Mouse (Mus musculus): ENCODE measurements around the gene Plch2. TPM values are rescaled to one million over a fixed set of nuclear protein-coding genes. Genes with fewer than 3 reads are reported as not detected.

The Plch2 gene
- polyA plus RNA-seq, 1 experiment from 2014 or later: 0.30 TPM

- Histone ChIP-seq H3K4me1 (ENCODE audit: control insufficient read depth, insufficient read depth, low read length) (peaks cover 35% of the 10 kb centered on the region), H3K9me3 (replicated peaks; ENCODE audit: control insufficient read depth, low read length) (no peaks in the 10 kb centered on the region), H3K36me3 (ENCODE audit: control insufficient read depth, insufficient read depth, low read length) (no peaks in the 10 kb centered on the region), H3K9ac (ENCODE audit: low read depth, low read length) (no peak overlapping the region), H3K4me3 (ENCODE audit: low read depth, low read length) (peak overlapping the region; percentile 42), H3K4me2 (peak overlapping the region; percentile 84), H3K27me3 (ENCODE audit: control insufficient read depth, insufficient read depth, low read length) (peaks cover 85% of the 10 kb centered on the region), H3K27ac (ENCODE audit: low read depth, low read length) (no peak overlapping the region)
- no peak for ATAC-seq (replicated peaks; ENCODE audit: insufficient number of reproducible peaks, low FRiP score, low TSS enrichment)
- 19% methylated on average over 20 of the region's 20 CpGs for WGBS (ENCODE audit: insufficient replicate concordance)
These were observed 96.4 kb downstream of the Plch2 start for GRCm38 (mm10) chr4:154960021-154960689.

DNA sequence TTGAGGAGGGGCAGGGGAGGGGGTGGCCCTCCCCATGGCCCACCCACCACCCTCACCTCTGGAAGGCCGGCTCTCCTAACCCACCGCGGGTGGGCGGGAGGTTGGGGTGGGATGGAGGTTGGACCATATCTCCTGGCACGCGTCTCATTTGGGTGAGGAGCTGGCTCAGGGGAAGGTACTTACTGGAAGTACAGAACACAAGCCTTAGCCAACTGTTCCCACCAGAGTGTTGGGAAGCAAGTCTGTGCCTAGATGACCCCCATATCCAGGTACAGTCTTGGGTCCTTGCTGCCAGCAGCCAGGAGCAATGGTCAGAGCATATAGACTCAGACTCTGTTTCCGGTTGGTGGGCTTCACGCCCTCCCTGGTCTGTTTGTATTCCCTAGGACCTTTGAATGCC lies 98.0 kb downstream of the Plch2 start:
- H3K27me3 ChIP-seq (ENCODE audit: control insufficient read depth, insufficient read depth, low read length): peaks cover 98% of the 10 kb centered on the region
- 11% methylated on average over 8 of the region's 8 CpGs for WGBS (ENCODE audit: insufficient replicate concordance)
- no peak for ATAC-seq (replicated peaks; ENCODE audit: insufficient number of reproducible peaks, low FRiP score, low TSS enrichment)
- H3K4me3 ChIP-seq (ENCODE audit: low read depth, low read length): no peak overlapping the region
- H3K36me3 ChIP-seq (ENCODE audit: control insufficient read depth, insufficient read depth, low read length): no peaks in the 10 kb centered on the region
- H3K9me3 ChIP-seq (replicated peaks; ENCODE audit: control insufficient read depth, low read length): no peaks in the 10 kb centered on the region
- H3K4me2 ChIP-seq: peak overlapping the region; percentile 49; the same call in 1 of the 2 replicates
- no peak overlapping the region for H3K9ac ChIP-seq (ENCODE audit: low read depth, low read length)
- H3K27ac ChIP-seq (ENCODE audit: low read depth, low read length): no peak overlapping the region
- peaks cover 30% of the 10 kb centered on the region for H3K4me1 ChIP-seq (ENCODE audit: control insufficient read depth, insufficient read depth, low read length)

DNA sequence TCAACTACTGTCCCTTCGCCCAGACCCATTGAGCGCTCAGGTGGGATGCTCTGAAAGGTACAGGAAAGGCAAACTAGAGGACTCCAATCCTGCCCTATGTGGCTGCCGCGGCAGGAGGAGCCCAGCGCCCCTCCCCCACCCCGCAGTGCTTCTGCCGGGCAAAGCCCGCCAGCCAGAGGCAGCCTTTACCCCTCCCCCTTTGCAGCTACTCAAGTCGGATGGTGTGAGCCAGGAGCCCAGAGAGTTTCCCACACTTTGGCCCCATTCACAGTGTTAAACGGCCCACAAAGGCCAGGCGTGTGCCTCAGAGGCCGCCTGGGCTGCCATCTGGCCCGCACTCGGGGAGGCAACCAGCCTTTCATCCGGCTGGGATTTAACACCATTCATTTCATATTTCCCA lies 98.4 kb downstream of the Plch2 start:
- no peak overlapping the region for H3K27ac ChIP-seq (ENCODE audit: low read depth, low read length)
- no peaks in the 10 kb centered on the region for H3K9me3 ChIP-seq (replicated peaks; ENCODE audit: control insufficient read depth, low read length)
- H3K36me3 ChIP-seq (ENCODE audit: control insufficient read depth, insufficient read depth, low read length): no peaks in the 10 kb centered on the region
- no peak for ATAC-seq (replicated peaks; ENCODE audit: insufficient number of reproducible peaks, low FRiP score, low TSS enrichment)
- peaks cover 98% of the 10 kb centered on the region for H3K27me3 ChIP-seq (ENCODE audit: control insufficient read depth, insufficient read depth, low read length)
- H3K4me3 ChIP-seq (ENCODE audit: low read depth, low read length): peak overlapping the region; percentile 28
- under 1% methylated on average over 15 of the region's 15 CpGs for WGBS (ENCODE audit: insufficient replicate concordance)
- peaks cover 26% of the 10 kb centered on the region for H3K4me1 ChIP-seq (ENCODE audit: control insufficient read depth, insufficient read depth, low read length)
- peak overlapping the region; percentile 49 for H3K4me2 ChIP-seq
- no peak overlapping the region for H3K9ac ChIP-seq (ENCODE audit: low read depth, low read length)

- no peak overlapping the region for H3K4me2 ChIP-seq
- no peak overlapping the region for H3K9ac ChIP-seq (ENCODE audit: low read depth, low read length)
- no peak for ATAC-seq (replicated peaks; ENCODE audit: insufficient number of reproducible peaks, low FRiP score, low TSS enrichment)
- peaks cover 23% of the 10 kb centered on the region for H3K4me1 ChIP-seq (ENCODE audit: control insufficient read depth, insufficient read depth, low read length)
- WGBS (ENCODE audit: insufficient replicate concordance): 44% methylated on average over 13 of the region's 13 CpGs
- H3K9me3 ChIP-seq (replicated peaks; ENCODE audit: control insufficient read depth, low read length): no peaks in the 10 kb centered on the region
- no peak overlapping the region for H3K4me3 ChIP-seq (ENCODE audit: low read depth, low read length)
- H3K27ac ChIP-seq (ENCODE audit: low read depth, low read length): no peak overlapping the region
- H3K36me3 ChIP-seq (ENCODE audit: control insufficient read depth, insufficient read depth, low read length): no peaks in the 10 kb centered on the region
- H3K27me3 ChIP-seq (ENCODE audit: control insufficient read depth, insufficient read depth, low read length): peaks cover 98% of the 10 kb centered on the region
These were observed 99.1 kb downstream of the Plch2 start for GRCm38 (mm10) chr4:154957289-154957993.

- no peak overlapping the region for H3K9ac ChIP-seq (ENCODE audit: low read depth, low read length)
- no peak for ATAC-seq (replicated peaks; ENCODE audit: insufficient number of reproducible peaks, low FRiP score, low TSS enrichment)
- H3K36me3 ChIP-seq (ENCODE audit: control insufficient read depth, insufficient read depth, low read length): no peaks in the 10 kb centered on the region
- peaks cover 22% of the 10 kb centered on the region for H3K4me1 ChIP-seq (ENCODE audit: control insufficient read depth, insufficient read depth, low read length)
- H3K4me3 ChIP-seq (ENCODE audit: low read depth, low read length): no peak overlapping the region
- 31% methylated on average over 9 of the region's 9 CpGs for WGBS (ENCODE audit: insufficient replicate concordance)
- H3K9me3 ChIP-seq (replicated peaks; ENCODE audit: control insufficient read depth, low read length): no peaks in the 10 kb centered on the region
- H3K27me3 ChIP-seq (ENCODE audit: control insufficient read depth, insufficient read depth, low read length): peaks cover 98% of the 10 kb centered on the region
- no peak overlapping the region for H3K27ac ChIP-seq (ENCODE audit: low read depth, low read length)
- no peak overlapping the region for H3K4me2 ChIP-seq
These were observed 100.0 kb downstream of the Plch2 start for GRCm38 (mm10) chr4:154956604-154957003.

DNA sequence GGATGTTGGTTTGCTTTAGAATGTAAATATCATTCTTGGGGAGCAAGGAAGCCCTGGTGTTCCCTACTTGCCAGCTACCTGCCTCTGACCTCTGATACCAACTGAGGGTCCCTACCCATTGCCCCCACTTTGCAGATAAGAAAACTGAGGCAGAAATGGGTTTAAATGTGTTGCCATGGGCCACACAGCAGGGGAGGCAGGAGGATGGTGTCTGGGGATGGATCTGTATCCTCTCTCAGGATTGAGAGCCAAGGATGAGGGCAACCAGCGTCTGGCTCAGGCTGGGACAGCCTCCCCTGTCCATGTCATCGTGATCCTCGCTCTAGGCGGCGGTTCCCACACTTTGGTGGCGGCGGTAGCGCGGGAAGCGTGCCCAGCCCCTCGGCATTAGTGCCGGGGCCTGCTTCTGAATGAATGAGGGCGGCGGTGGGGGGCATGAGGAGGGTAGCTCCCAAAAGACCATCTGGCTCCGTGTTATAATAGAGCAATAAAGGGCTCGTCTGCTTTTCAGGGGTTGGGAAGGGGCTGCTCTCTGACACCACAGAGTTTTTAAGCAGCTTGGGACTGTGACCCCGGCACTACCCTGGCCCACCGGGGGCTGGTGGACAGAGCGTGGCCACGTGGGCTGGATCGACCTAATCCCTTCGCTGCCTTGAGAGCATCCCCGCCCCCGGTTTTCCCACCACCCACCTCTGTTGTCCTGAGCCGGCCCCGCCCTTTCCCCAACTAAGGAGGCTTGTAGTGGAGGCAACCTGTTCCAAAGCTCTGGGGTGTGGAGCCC lies 103.9 kb downstream of the Plch2 start:
- peaks cover 92% of the 10 kb centered on the region for H3K27me3 ChIP-seq (ENCODE audit: control insufficient read depth, insufficient read depth, low read length)
- no peak overlapping the region for H3K27ac ChIP-seq (ENCODE audit: low read depth, low read length)
- no peak overlapping the region for H3K4me2 ChIP-seq
- H3K4me3 ChIP-seq (ENCODE audit: low read depth, low read length): no peak overlapping the region
- no peak for ATAC-seq (replicated peaks; ENCODE audit: insufficient number of reproducible peaks, low FRiP score, low TSS enrichment)
- WGBS (ENCODE audit: insufficient replicate concordance): 3% methylated on average over 26 of the region's 26 CpGs
- no peaks in the 10 kb centered on the region for H3K4me1 ChIP-seq (ENCODE audit: control insufficient read depth, insufficient read depth, low read length)
- no peak overlapping the region for H3K9ac ChIP-seq (ENCODE audit: low read depth, low read length)
- H3K9me3 ChIP-seq (replicated peaks; ENCODE audit: control insufficient read depth, low read length): no peaks in the 10 kb centered on the region
- no peaks in the 10 kb centered on the region for H3K36me3 ChIP-seq (ENCODE audit: control insufficient read depth, insufficient read depth, low read length)

DNA sequence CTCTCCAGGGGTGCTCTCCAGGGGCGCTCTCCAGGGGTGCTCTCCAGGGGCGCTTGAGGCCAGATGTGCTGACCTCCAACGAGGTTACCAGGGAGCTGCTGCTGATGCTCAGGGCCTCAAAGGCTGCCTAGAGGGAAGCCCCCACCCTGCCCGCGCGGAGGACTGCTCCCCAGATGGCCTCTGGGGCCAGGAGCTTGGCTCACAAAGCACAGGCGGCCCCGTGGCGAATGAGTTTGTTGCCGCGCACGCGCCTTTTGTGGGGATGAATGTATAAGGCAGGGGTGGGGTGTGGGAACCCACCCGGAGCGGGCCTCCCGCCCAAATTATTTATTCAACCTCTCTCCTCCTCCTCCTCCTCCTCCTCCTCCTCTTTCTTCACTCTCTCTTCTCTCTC lies 107.0 kb downstream of the Plch2 start:
- Histone ChIP-seq H3K4me1 (ENCODE audit: control insufficient read depth, insufficient read depth, low read length) (peaks cover 5% of the 10 kb centered on the region; the same call in 1 of the 2 replicates), H3K9me3 (replicated peaks; ENCODE audit: control insufficient read depth, low read length) (no peaks in the 10 kb centered on the region), H3K27ac (ENCODE audit: low read depth, low read length) (no peak overlapping the region), H3K27me3 (ENCODE audit: control insufficient read depth, insufficient read depth, low read length) (peaks cover 63% of the 10 kb centered on the region), H3K4me2 (no peak overlapping the region), H3K4me3 (ENCODE audit: low read depth, low read length) (no peak overlapping the region), H3K36me3 (ENCODE audit: control insufficient read depth, insufficient read depth, low read length) (no peaks in the 10 kb centered on the region), H3K9ac (ENCODE audit: low read depth, low read length) (no peak overlapping the region)
- 22% methylated on average over 16 of the region's 16 CpGs for WGBS (ENCODE audit: insufficient replicate concordance)
- ATAC-seq (replicated peaks; ENCODE audit: insufficient number of reproducible peaks, low FRiP score, low TSS enrichment): no peak

DNA sequence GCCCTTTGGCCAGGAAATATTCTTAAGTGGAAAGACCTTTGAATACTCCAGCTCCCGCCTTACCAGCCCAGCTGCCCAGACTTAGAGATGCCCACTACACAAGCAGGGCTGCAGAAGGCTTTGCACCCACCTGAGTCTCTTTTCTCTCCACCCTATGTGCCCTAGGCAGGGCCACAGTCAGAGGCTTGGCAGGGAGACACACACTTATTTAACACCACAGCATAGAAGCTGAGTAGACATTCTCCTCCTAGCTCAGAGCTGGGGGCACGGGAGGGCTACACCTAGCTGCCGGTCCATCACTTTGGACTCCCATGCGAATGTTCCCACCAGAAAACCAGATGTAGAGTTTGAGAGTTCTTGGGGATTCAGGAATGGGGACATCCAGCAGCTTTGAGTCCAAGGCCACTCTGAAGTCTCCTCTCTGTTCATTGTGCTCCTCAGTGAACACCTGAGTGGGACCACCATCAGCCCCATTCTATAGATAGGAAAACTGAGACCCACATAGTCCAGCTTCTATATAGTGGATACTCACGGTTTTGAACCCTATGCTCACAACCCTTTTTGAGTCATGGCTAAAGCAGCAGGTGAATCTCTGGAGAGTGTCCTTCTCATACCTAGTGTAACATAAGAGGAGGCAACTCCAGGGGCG lies 107.5 kb downstream of the Plch2 start:
- Histone ChIP-seq H3K36me3 (ENCODE audit: control insufficient read depth, insufficient read depth, low read length) (no peaks in the 10 kb centered on the region), H3K4me2 (no peak overlapping the region), H3K4me3 (ENCODE audit: low read depth, low read length) (no peak overlapping the region), H3K9ac (ENCODE audit: low read depth, low read length) (no peak overlapping the region), H3K27ac (ENCODE audit: low read depth, low read length) (no peak overlapping the region), H3K27me3 (ENCODE audit: control insufficient read depth, insufficient read depth, low read length) (peaks cover 58% of the 10 kb centered on the region), H3K9me3 (replicated peaks; ENCODE audit: control insufficient read depth, low read length) (no peaks in the 10 kb centered on the region), H3K4me1 (ENCODE audit: control insufficient read depth, insufficient read depth, low read length) (peaks cover 5% of the 10 kb centered on the region; the same call in 1 of the 2 replicates)
- WGBS (ENCODE audit: insufficient replicate concordance): 61% methylated on average over 6 of the region's 6 CpGs
- no peak for ATAC-seq (replicated peaks; ENCODE audit: insufficient number of reproducible peaks, low FRiP score, low TSS enrichment)

Data from heart, embryonic 11.5 days (tissue).